Mouse (Mus musculus): Measurements from ENCODE around the gene Pds5a.

Gene Pds5a

DNA sequence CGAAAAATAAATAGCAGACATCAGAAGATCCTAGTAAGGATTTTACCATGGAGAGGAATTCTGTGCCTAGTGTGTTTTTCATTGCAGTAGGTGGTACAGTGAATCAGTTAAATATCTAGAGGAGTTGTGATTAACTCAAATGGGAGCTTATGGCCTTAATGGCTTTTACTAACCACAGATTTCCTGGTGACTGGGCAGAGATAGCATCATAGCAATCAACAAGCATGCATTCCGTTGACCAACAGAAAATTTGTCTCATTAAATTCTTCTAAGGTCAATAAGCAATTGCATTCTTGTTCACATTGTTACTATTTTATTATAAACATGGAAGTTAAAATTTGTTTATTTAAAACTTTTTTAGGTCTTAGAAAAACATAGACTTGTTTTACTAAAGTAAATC, 132.6 kb downstream of the Pds5a start:
- no peak for DNase-seq (ENCODE audit: low spot score)

DNA sequence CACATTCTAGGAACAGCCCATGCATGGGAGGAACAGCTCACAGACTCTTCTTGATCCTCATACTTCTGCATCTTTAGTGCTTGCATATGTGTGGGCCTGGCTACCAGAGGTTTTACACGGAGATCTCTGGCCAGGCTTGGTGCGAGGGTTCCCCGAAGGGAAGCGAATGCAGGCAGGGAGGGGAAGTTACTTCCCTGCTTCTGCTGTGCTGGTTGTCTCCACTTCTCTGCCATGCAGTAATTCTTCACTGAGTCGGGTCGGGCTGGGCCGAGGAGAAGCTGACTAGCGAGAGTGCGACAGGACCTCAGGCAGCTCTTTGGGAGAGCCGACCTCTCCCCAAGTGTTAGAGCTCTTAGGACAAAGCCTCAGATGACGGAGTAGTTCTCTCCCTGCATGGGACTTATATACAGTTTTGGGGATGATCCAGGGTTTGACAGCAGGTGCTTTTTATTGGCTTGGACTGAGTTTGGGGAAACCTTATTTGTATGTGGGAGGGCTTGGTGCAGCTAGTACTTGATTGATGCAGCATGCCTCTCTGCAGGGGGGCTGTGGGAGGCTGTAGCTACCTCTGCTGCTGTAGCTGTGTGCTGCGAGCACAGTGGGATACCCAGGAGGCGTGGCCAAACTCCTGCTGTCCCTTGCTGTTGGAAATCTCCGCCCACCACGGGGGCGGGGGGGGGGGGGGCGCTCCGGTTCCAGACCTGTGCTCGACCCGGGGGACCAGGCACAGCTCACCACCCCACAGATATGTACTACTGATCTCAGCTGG, 136.8 kb downstream of the Pds5a start:
- DNase-seq (ENCODE audit: low spot score) = no peak

- no peak for DNase-seq (ENCODE audit: low spot score)
Measured at GRCm38 (mm10) chr5:65557109-65557508, 141.0 kb downstream of the Pds5a start.

All from ovary, postnatal 10 days (tissue).